Mouse (Mus musculus) myocyte (in vitro differentiated cells): ENCODE results near the gene Gm2016.
"Not testable (repeated sequence)": the region's sequence is repeated elsewhere in the genome, so short reads cannot be mapped to it uniquely, and the experiment has no call there.

Experiments
- CEBPB ChIP-seq: IDR thresholded peaks from 2 replicates; pipeline ENCODE4 v1.6.1; 2011; ENCODE audit warnings: mild to moderate bottlenecking, moderate library complexity; ENCODE audit not compliant: poor library complexity, insufficient read depth, severe bottlenecking
- MAX ChIP-seq: IDR thresholded peaks from one replicate; pipeline ENCODE4 v1.6.1; 2011; ENCODE audit warnings: low read depth, mild to moderate bottlenecking, control low read depth
- MYOG ChIP-seq, 3 experiments: IDR thresholded peaks; one replicate each; pipeline ENCODE4 v1.6.1; 2011; ENCODE audit warnings: control low read depth in 2 of 3, low read depth in 2 of 3, mild to moderate bottlenecking in 2 of 3; ENCODE audit not compliant: insufficient read length in 2 of 3, control insufficient read depth in 1 of 3, insufficient read depth in 1 of 3
- POLR2A ChIP-seq: IDR thresholded peaks from one replicate; pipeline ENCODE4 v1.6.1; 2011; ENCODE audit warnings: low read depth, mild to moderate bottlenecking, control low read depth, moderate library complexity; ENCODE audit not compliant: insufficient read length
- POLR2AphosphoS2 ChIP-seq: IDR thresholded peaks from one replicate; pipeline ENCODE4 v1.6.1; 2011; ENCODE audit warnings: low read depth, control low read depth; ENCODE audit not compliant: insufficient read length
- TCF12 ChIP-seq: IDR thresholded peaks from one replicate; pipeline ENCODE4 v1.6.1; 2011; ENCODE audit warnings: mild to moderate bottlenecking, control low read depth; ENCODE audit not compliant: poor library complexity, insufficient read depth, severe bottlenecking

DNA sequence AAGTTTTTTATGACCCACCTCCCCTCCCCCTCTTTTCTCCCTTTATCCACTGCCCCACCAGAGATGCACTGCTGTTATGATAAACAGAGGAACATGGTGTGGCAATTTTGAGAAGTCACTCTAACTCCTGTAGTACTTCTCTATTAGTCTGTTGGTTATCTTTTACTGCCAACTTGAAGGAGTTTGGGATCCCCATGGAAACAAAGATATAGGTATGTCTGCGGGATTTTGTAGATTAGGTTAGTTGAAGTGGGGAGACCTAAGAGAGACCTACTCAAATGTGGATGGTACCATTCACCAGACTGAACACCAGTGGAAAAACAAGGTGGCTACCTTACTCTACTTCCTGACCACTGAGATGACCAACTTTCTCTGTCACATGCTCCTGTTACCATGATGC lies 17.8 kb upstream of the Gm2016 start:
- not testable (repeated sequence) for TF ChIP-seq MYOG (IDR thresholded peaks at IDR 0.05; ENCODE audit: control insufficient read depth in 1 of 3, insufficient read depth in 1 of 3, insufficient read length in 2 of 3, low read depth in 2 of 3); POLR2AphosphoS2; POLR2A; CEBPB; TCF12; MAX
